Mouse (Mus musculus): ENCODE data around the gene Casc4.

Casc4 gene

DNA sequence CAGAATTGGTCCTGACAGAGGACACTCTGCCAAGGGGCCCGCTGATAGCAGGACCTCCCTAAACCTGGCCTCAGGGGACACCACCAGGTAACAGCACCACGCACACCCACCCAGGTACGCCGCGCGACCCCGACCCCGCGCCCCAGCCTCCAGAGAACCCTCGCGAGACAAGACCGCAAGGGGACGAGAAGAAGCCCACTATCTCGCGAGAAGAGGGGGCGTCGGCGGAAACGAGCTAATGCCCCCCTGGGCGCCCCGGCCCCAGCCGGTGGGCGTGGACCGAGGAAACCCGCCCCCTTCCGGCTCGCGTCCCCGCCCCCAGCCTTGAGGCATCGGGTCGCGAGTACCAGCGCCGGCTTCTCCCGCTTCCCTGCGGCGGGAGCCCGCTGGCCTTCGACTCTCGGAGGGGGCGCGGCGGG, at the start of gene Casc4:
Gene Casc4 (plus strand): TSS at position 339 of the 419 bp plus-strand sequence.
- DNase-seq (ENCODE audit: extremely low read depth, low read depth), result peak; percentile 68

DNA sequence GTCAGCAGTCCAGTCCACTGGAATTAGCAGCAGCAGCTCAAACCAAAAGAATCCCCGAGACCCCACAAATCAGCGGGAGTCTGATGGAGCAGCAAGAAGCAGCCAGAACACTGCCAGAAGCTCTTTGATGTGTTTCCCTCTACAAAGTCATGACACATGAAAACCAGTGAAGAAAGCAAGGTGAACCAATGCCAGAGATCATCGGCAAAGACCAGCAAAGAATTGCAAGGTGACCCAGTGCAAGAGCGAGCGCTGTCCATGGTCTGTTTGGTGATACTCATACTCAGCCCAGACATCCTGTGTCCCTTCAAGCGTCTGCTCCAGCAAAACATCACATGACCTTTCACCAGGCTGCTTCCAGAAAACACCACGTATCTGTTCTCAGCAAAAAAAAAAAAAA, 45.0 kb upstream of the Casc4 start:
- DNase-seq (ENCODE audit: extremely low read depth, low read depth), result no peak

DNA sequence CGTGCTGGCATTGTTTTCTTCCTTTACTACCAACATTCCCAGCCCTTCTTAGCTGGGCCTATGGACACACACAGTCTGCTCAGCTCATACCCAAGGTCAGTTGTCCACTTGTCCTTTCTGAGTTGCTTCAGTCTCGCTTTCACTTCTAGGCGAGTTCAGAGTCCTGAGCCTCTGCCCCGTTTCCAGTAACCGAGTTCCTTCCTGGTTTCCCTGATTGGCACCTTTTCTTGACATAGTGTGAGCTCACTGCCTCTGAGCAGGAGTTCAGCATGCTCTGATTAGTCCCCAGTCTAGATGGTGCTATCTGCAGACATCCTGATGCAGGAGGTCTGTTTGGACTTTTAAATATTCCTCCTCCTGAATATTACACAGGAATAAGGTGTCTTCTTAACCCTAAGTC, 42.1 kb upstream of the Casc4 start:
- DNase-seq (ENCODE audit: extremely low read depth, low read depth), result no peak

DNA sequence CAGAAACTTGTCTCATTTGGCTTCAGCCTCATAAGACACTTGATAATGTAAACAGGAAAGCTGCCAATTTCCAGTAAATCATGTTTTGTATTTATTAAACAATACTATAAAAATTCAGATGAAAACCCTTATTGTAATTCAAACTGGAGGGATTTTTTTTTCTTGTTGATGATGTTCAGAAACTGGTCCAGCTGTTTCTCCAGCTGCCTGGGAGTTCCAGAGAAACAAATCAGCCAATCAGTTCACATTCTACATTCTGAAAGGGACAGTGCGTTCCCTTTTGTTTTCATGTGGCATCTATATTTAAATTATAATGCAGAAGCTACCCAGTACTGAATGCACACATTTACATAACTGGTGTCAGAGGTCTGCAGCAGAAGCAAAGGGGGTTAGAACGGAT, 40.6 kb upstream of the Casc4 start:
- DNase-seq (ENCODE audit: extremely low read depth, low read depth), result no peak

DNA sequence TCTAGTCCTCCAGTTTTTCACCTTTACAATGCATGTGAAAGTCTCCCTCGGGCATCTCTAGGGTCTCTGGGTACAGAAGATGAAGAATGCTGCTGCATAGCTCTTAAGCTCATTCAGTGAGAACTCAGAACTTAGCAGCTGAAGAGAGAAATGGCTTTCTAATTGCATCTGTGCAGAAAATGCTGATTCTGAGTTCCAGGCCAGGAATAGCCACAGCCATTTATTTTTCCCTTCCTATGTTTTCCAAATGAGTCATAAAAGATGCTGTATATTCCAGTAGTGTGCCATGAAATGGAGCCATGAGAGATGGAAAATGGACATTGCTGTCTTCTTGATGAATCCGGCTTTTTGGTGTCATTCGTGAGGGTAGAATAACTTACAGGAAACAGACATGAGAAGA, 38.4 kb upstream of the Casc4 start:
- no peak for DNase-seq (ENCODE audit: extremely low read depth, low read depth)

DNA sequence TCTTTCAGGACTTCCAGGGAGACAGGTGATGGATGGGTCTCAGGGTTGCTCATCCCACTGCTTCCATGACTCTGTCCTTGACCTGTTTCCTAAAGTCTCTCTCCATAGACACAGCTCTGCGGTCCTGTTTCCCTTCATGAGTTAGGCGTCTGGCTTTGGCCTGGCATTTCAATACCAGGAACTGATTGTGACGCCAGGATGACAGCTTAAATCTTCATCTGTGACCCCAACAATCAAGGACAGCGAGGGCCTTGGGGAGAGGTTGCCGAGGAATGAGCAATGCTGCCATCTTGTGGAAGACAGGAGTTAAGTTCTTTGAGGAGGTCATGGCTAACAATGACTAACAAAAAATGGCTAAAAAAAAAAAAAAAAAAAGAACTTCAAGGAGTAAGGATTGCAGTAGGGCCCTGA, 34.3 kb upstream of the Casc4 start:
- peak; percentile 66 for DNase-seq (ENCODE audit: extremely low read depth, low read depth)

DNA sequence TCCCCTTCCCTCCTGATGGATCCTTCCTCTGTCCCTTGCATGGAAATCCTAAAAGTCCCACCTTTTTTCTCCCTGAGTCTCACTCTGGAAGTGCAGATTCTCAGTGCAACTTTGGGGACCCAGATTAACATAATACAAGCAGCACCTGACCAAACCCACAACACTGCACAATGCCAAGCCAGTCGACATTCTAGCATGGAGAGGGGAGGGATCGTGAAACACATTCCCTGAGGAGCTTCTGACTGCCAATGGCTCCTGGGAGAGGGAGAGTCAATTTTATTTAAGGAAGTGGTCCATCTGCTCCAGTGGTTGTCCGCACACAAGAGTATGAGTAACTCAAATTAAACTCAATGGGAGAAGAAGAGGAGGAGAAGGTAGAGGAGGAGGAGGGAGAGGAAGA, 31.8 kb upstream of the Casc4 start:
- no peak for DNase-seq (ENCODE audit: extremely low read depth, low read depth)

DNA sequence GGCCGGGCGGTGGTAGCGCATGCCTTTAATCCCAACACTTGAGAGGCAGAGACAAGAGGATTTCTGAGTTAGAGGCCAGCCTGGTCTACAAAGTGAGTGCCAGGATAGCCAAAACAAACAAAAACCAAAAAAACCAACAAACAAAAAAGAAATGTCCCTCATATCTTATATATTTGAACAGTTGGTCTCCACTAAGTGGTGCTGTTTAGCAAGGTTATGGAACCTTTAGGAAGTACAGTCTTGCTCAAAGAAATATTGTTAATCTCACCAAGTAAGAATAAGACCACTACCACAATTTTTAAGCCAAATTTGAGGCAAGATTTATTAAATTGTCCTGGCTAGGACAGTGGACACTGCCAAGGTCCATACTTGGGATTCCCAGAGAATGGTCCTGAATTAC, 25.3 kb upstream of the Casc4 start:
- no peak for DNase-seq (ENCODE audit: extremely low read depth, low read depth)

DNA sequence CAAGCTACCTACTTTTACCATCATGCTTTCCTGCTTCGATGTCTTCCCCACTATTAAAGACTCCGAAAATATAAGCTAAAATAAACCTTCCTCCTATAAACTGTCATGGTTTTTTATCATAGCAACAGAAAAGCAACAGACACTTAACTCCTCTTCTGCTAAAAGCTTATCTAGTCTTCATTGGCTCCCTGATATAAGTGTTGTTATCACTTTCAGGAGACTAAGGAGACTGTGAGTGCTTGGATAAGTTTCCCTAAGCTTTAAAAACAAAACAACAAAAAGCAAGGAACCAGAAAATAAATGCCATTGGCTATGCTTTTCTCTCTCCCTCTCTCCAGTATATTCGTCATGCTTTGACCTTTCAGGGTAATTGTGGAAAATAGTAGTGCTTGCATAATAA, 24.5 kb upstream of the Casc4 start:
- DNase-seq (ENCODE audit: extremely low read depth, low read depth), result no peak

DNA sequence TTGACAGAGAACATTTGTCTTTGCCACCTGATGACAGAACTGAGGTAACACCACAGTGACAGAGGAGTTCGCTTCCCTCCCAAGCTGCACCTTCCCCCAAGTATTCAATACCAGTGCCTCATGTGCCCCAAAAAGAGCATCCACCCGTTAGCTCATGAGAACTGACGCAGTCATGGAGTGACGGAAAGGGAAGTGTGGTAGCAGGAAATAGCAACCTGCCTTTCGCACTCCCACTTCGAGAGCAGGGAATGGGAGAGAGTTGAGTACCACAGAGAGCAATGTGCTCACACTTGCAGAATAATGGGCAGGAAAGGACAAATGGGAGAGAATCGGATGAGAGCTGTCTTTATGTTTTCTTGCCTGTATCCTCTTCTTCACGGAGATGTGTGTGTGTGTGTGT, 20.7 kb upstream of the Casc4 start:
- no peak for DNase-seq (ENCODE audit: extremely low read depth, low read depth)

DNA sequence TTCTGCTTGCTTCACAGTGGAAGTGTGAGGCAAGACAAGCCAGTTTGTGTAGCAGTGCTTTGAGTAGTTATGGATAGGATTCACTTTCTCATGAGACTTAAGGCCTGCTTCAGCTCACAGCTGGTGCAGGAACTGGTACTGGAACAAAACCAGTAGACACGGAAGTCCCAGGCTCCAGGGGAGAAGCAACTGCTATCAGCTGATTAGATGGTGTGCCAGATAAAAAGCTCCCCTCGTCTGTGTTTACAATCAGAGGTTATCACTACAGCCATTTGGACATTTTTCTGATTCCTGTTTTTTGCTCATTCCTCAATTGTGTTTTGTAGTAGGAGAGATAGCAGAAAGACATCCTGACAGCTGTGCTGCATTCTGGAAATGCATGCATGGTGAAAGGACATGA, 14.7 kb upstream of the Casc4 start:
- no peak for DNase-seq (ENCODE audit: extremely low read depth, low read depth)

DNA sequence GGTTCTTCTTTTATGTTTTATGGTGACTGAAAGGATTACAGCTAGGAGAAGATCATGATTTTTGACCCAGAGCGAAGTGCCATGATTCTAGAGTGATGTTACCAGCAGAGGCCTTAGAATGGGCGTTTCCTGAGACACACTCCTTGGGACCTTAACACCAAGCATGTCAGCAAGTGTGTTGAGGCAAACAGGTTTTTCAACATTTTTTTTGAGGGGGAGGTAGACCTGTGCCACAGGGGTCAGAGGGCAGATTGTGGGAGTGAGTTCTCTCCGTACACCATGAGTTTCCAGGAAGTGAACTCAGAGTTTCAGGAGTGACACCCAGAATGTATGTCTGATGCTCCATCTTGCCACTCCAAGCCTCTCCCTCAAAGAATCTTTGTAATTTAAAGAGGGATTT, 12.8 kb upstream of the Casc4 start:
- DNase-seq (ENCODE audit: extremely low read depth, low read depth), result no peak

DNA sequence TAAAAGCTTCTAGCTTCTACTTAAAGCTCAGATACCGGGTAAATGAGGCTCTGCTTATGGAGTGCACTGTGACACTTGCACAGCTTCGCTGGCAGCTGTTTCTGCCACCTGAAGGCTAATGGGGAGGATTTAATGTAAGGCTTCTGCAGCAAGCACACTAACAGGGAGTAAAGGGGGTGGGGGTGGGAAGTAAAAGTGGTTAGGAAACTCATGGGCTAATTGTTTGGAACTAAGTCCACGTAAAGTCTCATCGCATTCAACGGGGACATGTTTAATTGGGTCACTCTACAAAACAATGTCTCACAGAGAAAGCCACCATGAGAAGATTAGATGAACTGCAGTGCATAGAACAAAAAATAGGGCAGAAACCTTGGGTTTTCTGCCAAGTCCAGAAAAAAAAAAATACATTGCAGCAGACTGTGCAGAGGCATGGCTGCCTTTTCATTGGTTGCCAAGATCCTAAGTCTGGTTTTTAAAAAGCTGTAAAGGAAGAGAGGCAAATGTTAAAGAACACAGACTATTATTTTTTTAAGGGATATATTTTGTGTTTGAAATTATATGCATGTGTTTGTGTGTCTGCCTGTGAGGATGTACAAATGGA, 7.3 kb upstream of the Casc4 start:
- no peak for DNase-seq (ENCODE audit: extremely low read depth, low read depth)

DNA sequence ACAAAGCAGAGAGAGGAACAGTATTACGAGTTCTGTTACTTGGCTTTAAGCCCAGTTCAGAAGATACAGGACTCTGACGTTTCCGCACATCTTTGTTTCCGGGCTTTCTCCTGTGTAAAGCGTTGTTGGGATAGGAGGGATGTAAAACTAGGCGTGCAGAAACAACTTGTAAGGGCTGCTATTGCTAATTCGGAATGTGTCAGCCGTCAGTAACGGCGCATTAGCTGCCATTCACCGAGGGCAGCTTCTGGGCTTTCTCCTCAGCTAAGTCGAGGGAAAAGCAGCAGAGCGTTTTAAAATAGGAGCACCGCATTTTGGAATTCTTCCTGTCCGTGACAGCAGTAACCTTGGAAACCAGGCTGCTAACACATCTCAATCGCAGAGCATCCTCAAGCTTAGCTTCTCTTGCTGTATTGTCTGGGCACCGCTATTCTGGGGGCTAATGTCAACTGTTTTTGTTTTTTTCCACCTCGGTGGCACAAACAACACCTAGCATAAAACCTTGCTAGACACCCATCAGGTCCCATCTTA, 634 bp upstream of the Casc4 start:
- peak; percentile 60 for DNase-seq (ENCODE audit: extremely low read depth, low read depth)

DNA sequence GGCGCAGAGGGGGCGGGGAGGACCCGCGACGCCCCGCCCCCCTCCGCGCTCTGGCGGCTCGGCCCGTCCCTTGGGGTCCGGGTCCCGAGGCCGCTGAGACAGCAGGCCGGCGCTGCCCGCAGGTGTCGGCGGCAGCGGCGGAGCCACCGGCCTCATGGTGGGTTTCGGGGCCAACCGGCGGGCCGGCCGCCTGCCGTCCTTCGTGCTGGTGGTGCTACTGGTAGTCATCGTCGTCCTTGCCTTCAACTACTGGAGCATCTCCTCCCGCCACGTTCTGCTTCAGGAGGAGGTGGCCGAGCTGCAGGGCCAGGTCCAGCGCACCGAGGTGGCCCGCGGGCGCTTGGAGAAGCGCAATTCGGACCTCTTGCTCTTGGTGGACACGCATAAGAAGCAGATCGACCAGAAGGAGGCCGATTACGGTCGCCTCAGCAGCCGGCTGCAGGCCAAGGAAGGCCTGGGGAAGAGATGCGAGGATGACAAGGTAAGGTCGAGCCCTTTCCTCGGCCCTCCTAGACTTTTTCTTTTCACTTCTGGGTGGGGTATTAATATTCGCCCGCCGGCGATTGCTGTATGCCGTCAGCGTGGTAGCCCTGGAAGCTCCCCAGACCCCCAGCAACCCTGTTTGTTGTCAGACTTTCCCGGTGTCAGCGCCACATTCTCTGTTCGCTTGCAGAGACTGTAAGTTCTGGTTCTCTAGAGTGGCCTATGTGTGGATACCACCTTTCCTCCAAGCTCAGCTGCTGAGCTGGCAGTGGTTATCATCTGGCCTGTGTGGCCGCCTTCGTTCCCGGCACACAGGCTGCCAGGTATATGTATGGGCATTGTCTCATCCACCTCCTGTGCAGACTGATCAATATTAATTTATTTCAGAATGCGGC, 520 bp downstream of the Casc4 start:
- peak; percentile 39 for DNase-seq (ENCODE audit: extremely low read depth, low read depth)

DNA sequence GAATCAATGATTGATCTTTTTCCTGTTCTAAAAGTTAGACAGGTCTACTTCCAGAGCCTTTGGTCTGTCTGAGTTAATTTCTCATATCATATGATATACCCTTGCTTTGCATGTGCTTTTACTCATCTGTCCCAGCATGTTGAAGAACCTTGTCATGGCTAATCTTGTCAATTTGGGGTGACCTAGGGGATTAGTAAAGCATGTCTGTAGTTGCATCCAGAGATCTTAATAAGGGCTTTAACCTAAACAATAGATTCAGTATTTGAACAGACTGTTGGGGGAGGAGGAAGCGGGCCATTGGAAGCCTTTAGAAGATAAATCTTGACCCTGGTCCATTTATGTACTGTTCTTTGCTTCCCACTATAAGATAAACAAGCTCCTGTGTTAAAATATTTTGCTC, 12.7 kb downstream of the Casc4 start:
- DNase-seq (ENCODE audit: extremely low read depth, low read depth), result no peak

DNA sequence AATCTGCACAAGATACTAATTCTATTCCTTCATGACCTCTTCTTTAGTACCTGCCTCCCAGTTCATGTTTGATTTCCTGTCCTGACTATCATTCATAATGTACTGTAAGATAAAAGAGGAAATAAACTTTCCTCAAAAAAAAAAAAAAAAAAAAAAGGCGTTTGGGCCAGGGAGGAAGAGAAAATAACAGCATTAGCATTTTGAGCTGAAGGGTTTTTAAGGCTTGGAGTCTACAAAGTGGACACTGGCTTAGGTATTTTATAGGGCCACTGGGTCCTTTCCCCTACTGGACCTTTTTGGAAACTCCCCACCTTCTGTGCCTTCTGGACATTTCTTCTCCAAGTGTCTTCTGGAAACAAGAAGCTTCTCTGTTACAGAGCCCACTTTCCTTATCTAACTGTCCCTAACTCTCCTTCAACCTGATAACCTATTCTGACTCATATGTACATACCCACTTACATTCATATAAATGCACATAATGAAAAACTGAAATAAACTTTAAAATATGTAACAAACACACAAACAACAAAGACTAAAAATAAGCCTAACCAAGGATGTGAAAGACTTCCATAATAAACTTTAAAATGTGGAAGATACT, 18.8 kb downstream of the Casc4 start:
- peak; percentile 11 for DNase-seq (ENCODE audit: extremely low read depth, low read depth)

DNA sequence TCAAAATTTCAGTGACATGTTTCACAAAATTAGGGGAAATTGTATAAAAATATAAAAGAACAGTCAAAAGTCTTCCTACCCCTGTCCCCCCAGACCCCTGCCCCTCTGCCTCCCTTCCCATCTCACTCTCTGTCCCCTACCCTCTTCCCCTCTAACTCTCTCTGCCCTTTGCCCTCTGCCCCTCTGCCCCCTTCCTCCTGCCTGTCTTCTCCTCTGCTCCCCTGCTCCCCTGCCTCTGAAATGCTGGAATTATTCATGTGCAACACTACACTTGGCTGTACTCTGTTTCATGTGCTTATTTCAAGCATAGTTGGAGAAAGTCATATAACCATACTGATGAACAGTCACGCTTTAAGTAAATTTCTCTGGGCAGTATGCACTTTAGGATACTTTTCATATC, 19.6 kb downstream of the Casc4 start:
- DNase-seq (ENCODE audit: extremely low read depth, low read depth), result no peak

DNA sequence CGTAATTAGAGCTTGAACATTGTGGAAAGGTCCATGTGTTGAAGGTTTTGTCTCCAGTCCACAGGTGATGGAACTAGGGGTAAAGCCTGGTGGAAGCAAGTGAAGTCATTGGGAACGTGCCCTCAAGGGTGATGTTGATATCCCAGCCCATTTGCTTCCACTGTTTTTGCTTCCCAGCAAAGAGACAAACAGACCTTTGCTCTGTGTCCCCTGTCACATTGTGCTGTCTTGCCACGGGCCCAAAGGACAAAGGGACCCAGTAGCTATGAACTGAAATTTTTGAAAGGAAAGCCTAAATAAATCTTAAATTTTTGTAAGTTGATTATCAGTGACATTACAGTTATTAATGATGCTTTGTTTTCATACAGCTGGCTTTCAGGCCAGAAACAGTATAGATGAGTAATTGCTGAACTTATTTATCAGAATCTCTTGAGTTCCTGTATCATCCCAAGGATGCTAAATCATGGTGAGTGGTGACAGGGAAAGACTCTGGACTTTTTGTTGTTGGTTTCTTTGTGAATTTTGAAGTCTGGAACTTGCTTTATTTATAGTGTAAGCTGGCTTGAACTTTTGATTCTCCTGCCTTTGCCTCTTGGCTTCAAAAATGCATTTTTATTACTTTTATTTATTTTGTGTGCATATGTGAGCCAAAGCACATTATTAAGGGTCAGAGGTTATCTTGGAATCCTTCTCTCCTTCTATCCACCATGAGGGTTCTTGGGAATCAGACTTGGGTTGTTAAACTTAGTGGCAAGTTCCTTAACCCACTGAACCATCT, 22.1 kb downstream of the Casc4 start:
- DNase-seq (ENCODE audit: extremely low read depth, low read depth), result no peak

DNA sequence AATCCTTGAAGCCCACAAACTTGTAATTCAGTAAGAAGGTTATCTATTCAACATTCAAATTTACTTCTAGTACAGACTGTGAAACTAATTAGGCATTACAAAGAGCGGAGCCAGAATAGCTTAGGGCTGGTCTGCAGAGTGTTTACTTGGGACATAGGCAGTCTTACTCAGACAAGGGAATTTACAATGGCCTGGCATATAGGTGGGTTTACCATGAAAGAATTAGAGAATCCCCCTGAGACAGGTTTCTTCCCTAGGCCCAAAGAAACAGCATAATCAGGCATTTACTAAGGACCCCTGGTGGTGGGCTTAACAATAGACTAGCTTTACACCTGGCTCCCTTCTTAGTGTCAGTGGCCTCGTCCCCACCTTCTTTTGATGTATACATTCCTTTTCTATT, 28.5 kb downstream of the Casc4 start:
- no peak for DNase-seq (ENCODE audit: extremely low read depth, low read depth)

DNA sequence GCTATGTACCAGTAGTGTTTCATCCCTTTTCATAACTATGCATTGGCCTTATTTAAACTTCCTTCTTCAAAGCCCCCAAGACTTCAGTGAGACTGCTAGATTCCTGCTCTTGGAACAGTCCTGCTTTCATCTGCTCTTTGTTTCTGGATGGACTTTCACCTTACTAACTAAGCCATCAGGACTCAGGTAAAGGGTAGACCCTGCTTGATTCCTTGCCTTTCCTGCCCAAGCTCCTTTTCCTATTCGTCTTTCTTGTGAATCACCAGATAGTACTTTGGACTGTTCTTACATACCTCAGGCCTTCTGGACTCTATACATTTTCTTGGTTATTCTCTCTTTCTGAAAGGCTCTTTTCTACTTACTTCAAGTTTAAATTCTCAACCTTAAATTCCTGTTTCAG, 30.1 kb downstream of the Casc4 start:
- DNase-seq (ENCODE audit: extremely low read depth, low read depth), result no peak

DNA sequence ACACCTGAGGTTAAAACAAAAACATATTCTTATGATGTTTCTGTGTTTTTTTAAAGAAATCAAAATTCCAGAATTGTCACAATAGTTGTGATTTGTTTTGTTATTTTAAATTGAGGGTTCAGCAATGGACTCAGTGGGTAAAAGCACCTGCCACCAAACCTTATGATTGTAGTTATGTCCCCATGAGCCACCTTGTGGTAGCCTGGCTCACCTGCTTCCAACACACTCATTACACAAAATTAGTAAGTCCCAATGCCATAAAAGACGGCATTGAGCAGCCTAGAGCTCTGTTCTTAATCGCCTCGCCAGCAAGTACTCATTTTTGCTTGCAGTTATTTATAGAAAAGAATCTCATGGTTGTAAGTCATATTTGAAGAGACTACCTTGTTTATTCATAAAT, 43.2 kb downstream of the Casc4 start:
- no peak for DNase-seq (ENCODE audit: extremely low read depth, low read depth)
